In genomic region chr7:110893943-110894610, GRCm38 (mm10) we compare ENCODE assay signal across 11 mouse cellular contexts. TPM values are rescaled to one million over a fixed set of nuclear protein-coding genes. Genes with fewer than 3 reads are reported as not detected.
DNase-seq lines count a peak whose midpoint lies in the region; ATAC-seq and TF ChIP-seq lines count a peak whose summit lies in the region.
"Had no signal": no experiment of that assay in that cellular context is flagged by ENCODE, and none has a peak within 500 bp of the region (broad histone marks: within the 10 kb centered on the region; RNA-seq: fewer than 3 reads in every experiment).

No protein-coding gene starts in this region.

- H3K4me2 ChIP-seq in midbrain, embryonic 16.5 days (ENCODE audit: low read length): no peak overlapping the region

- no peak for TF ChIP-seq CTCF in brain, embryonic 14.5 days (IDR thresholded peaks at IDR 0.05; ENCODE audit: borderline replicate concordance, extremely low read depth, insufficient read depth, insufficient read length)

- H3K27me3 ChIP-seq in heart, embryonic 10.5 days (ENCODE audit: insufficient read depth, poor library complexity, severe bottlenecking): no peaks in the 10 kb centered on the region
- no peaks in the 10 kb centered on the region for H3K27me3 ChIP-seq in midbrain, embryonic 16.5 days (ENCODE audit: control insufficient read depth, insufficient read depth, low read depth, low read length)

- TF ChIP-seq POLR2A in brain, embryonic 14.5 days (IDR thresholded peaks at IDR 0.05; ENCODE audit: borderline replicate concordance, extremely low read depth, insufficient read depth, insufficient read length, poor library complexity, severe bottlenecking): no peak

- H3K9me3 ChIP-seq in heart, embryonic 10.5 days: no peaks in the 10 kb centered on the region
- no peaks in the 10 kb centered on the region for H3K9me3 ChIP-seq in midbrain, embryonic 16.5 days (replicated peaks; ENCODE audit: control insufficient read depth, low read length, poor library complexity, severe bottlenecking)

- intact Hi-C loops in left cerebral cortex, postnatal 10 days (cut with DNase I): no loop called here

- peaks cover 22% of the 10 kb centered on the region for H3K4me1 ChIP-seq in heart, embryonic 10.5 days
- no peaks in the 10 kb centered on the region for H3K4me1 ChIP-seq in midbrain, embryonic 16.5 days (ENCODE audit: control insufficient read depth, insufficient read depth, low read length)

- H3K27ac ChIP-seq in heart, embryonic 10.5 days: peak overlapping the region; percentile 59; the same call in 1 of the 2 replicates
- no peak overlapping the region for H3K27ac ChIP-seq in midbrain, embryonic 16.5 days (ENCODE audit: low read length)

- ATAC-seq in midbrain, embryonic 16.5 days: no peak

- no peak overlapping the region for H3K9ac ChIP-seq in midbrain, embryonic 16.5 days (ENCODE audit: low read depth, low read length)

- H3K4me3 ChIP-seq in heart, embryonic 10.5 days: no peak overlapping the region
- no peak overlapping the region for H3K4me3 ChIP-seq in midbrain, embryonic 16.5 days (ENCODE audit: low read depth, low read length)

- peaks cover 5% of the 10 kb centered on the region; the same call in 1 of the 2 replicates for H3K36me3 ChIP-seq in heart, embryonic 10.5 days
- no peaks in the 10 kb centered on the region for H3K36me3 ChIP-seq in midbrain, embryonic 16.5 days (ENCODE audit: control insufficient read depth, insufficient read depth, low read length)

- 54% methylated on average over 10 of the region's 10 CpGs for WGBS in heart, embryonic 10.5 days
- 88% methylated on average over 10 of the region's 10 CpGs for WGBS in midbrain, embryonic 16.5 days

- peak; percentile 1 for DNase-seq in brain, embryonic 14.5 days (ENCODE audit: low read depth)
- no peak for DNase-seq in heart, embryonic 10.5 days (ENCODE audit: low spot score)
- peak; percentile 60 to 70 for DNase-seq in kidney, postnatal 36 days
- DNase-seq in lung, postnatal 25 days (ENCODE audit: low spot score): peak; percentile 86
- no peak for DNase-seq in neural tube, embryonic 10.5 days (ENCODE audit: extremely low spot score, low spot score)
- no peak for DNase-seq in left cerebral cortex, postnatal 10 days (ENCODE audit: extremely low spot score in 1 of 2, low spot score in 2 of 2)
- DNase-seq: cerebellum, adult 18-20 months; midbrain, embryonic 14.5 days; retina, postnatal 1 day had no signal

RNA-seq across cellular contexts. Expression of gene Lyve1, which starts 31.0 kb away (rescaled TPM):
- 4.7 and 4.9 TPM in 2 replicates for polyA plus RNA-seq in brain, embryonic 14.5 days (2012; rRNA removed)
- 1.6 and 3.6 TPM in 2 replicates for polyA plus RNA-seq in heart, embryonic 10.5 days (2016; fragmentation: Nextera tagmentation; extraction: Ambion mirVana)
- 4.0 and 5.0 TPM in 2 replicates for polyA plus RNA-seq in midbrain, embryonic 16.5 days (2015; fragmentation: Nextera tagmentation; extraction: Ambion mirVana)
- total RNA-seq in left cerebral cortex, postnatal 10 days (2021): 1 to 10 TPM; 1.2 to 2.7 TPM
- total RNA-seq: granulocyte monocyte progenitor cell, adult 5-6 weeks had no signal

RNA-seq across cellular contexts. Expression of gene Rnf141, which starts 49.8 kb away (rescaled TPM):
- 31.2 and 39.8 TPM in 2 replicates for polyA plus RNA-seq in brain, embryonic 14.5 days (2012; rRNA removed)
- polyA plus RNA-seq in heart, embryonic 10.5 days (2016; fragmentation: Nextera tagmentation; extraction: Ambion mirVana): 29.3 and 31.6 TPM in 2 replicates
- 35.1 and 39.7 TPM in 2 replicates for polyA plus RNA-seq in midbrain, embryonic 16.5 days (2015; fragmentation: Nextera tagmentation; extraction: Ambion mirVana)
- 10 to 100 TPM; 80.4 to 98.7 TPM for total RNA-seq in left cerebral cortex, postnatal 10 days (2021)

Comparison
In these comparisons a context has a peak if more than half of its experiments do, and no peak if none do; other contexts are left out.
1. DNase-seq: peak in brain, embryonic 14.5 days (single experiment), kidney, postnatal 36 days (2 of 2) and lung, postnatal 25 days (single experiment); none in heart, embryonic 10.5 days (single experiment), neural tube, embryonic 10.5 days (single experiment) and left cerebral cortex, postnatal 10 days (0 of 2).